Mouse (Mus musculus): ENCODE results near the gene Galnt15.

DNA sequence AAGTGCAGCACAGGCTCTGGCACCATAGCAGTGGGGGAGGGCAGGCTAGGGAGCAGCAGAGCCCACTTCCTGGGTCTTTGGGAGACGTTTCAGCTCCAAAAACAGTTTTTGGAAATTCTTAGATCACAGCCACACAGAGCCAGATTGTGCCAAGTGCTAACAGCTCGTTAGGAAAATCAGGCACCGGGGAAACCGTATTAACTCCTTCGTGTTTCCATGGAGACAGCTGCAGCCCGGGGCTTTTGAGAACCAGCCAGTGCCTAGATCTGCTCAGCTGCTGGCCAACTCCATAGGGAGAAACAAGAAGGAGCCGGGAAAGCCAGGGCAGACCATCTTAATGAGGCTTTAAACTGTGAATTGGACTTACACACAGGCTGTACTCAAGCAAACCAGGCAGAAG lies 11.9 kb upstream of the Galnt15 start:
- TF ChIP-seq POLR2A (IDR thresholded peaks at IDR 0.05; ENCODE audit: insufficient read depth, low read depth, low read length) (no peak), CTCF (IDR thresholded peaks at IDR 0.05; ENCODE audit: insufficient read depth, low read depth, low read length) (no peak)

Data from olfactory bulb, adult 2 months (tissue).